9 mouse cellular contexts compared by ENCODE assay signal in the genomic region with DNA sequence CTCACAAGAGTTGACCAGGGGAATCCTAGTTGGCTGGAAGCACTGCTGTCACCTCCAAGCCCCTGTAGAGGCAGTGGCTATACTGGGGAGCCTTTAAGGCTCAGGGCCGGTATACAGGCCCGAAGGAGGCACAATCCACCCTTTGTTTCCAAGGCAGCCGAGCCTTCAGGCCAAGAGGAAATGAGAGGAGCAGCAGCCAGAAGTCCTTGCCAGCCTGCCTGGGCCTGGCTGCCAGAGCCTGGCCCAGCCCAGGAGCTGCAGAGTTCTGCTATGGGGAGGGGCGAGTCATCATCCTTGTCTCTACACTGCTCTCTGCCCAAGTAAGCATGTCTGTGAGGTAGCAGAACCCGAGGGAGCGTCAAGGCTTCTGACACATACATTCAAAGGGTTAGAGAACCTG. TPM values are rescaled to one million over a fixed set of nuclear protein-coding genes. Genes with fewer than 3 reads are reported as not detected.
A peak's percentile ranks its signal among the peaks of the same experiment; 100 is the strongest.
DNase-seq lines count a peak whose midpoint lies in the region; ATAC-seq lines count a peak whose summit lies in the region.
"Had no signal": no experiment of that assay in that cellular context is flagged by ENCODE, and none has a peak within 500 bp of the region (broad histone marks: within the 10 kb centered on the region; RNA-seq: fewer than 3 reads in every experiment).

No protein-coding gene starts in this region.

- H3K27me3 ChIP-seq in neural tube, embryonic 13.5 days = no peaks in the 10 kb centered on the region
- H3K27me3 ChIP-seq in heart, embryonic 16.5 days (ENCODE audit: control insufficient read depth, insufficient read depth, low read length) = no peaks in the 10 kb centered on the region
- H3K27me3 ChIP-seq in limb, embryonic 13.5 days = no peaks in the 10 kb centered on the region

- H3K36me3 ChIP-seq in neural tube, embryonic 13.5 days = no peaks in the 10 kb centered on the region
- H3K36me3 ChIP-seq in heart, embryonic 16.5 days (ENCODE audit: control insufficient read depth, insufficient read depth) = no peaks in the 10 kb centered on the region
- no peaks in the 10 kb centered on the region for H3K36me3 ChIP-seq in limb, embryonic 13.5 days

- no peak overlapping the region for H3K9ac ChIP-seq in neural tube, embryonic 13.5 days
- H3K9ac ChIP-seq in heart, embryonic 16.5 days (ENCODE audit: low read length) = no peak overlapping the region
- no peak overlapping the region for H3K9ac ChIP-seq in limb, embryonic 13.5 days

- WGBS in neural tube, embryonic 13.5 days = 51% methylated on average over 6 of the region's 6 CpGs
- 54% methylated on average over 6 of the region's 6 CpGs for WGBS in heart, embryonic 16.5 days
- WGBS in limb, embryonic 13.5 days = 54% methylated on average over 6 of the region's 6 CpGs

- H3K9me3 ChIP-seq in neural tube, embryonic 13.5 days = no peaks in the 10 kb centered on the region
- H3K9me3 ChIP-seq in heart, embryonic 16.5 days (replicated peaks; ENCODE audit: control insufficient read depth, low read length) = no peaks in the 10 kb centered on the region
- no peaks in the 10 kb centered on the region for H3K9me3 ChIP-seq in limb, embryonic 13.5 days

- peak; percentile 65; the same call in 1 of the 2 replicates for ATAC-seq in neural tube, embryonic 13.5 days (ENCODE audit: low read depth)
- ATAC-seq in heart, embryonic 16.5 days (replicated peaks; ENCODE audit: extremely low read depth, insufficient read depth, low FRiP score) = peak; percentile 42; the same call in 1 of the 2 replicates
- peak; percentile 45; the same call in 1 of the 2 replicates for ATAC-seq in limb, embryonic 13.5 days (ENCODE audit: low FRiP score, low read depth)
- ATAC-seq in activated CD4-positive, CD25-positive, alpha-beta regulatory T cell, adult 4 months = no peak
- ATAC-seq in inflammation-experienced regulatory T-cells, adult 6 months = no peak

- peaks cover 14% of the 10 kb centered on the region for H3K4me1 ChIP-seq in neural tube, embryonic 13.5 days (replicated peaks)
- no peaks in the 10 kb centered on the region for H3K4me1 ChIP-seq in heart, embryonic 16.5 days (ENCODE audit: control insufficient read depth, insufficient read depth, low read length)
- H3K4me1 ChIP-seq in limb, embryonic 13.5 days = peaks cover 44% of the 10 kb centered on the region

- no peak overlapping the region for H3K4me3 ChIP-seq in neural tube, embryonic 13.5 days
- no peak overlapping the region for H3K4me3 ChIP-seq in heart, embryonic 16.5 days (ENCODE audit: low read length)
- no peak overlapping the region for H3K4me3 ChIP-seq in limb, embryonic 13.5 days

- peak; percentile 49 for DNase-seq in adrenal gland, adult 2 months
- DNase-seq in adrenal gland, adult 18-20 months (ENCODE audit: low spot score in 2 of 2) = no peak
- DNase-seq in neural tube, embryonic 10.5 days (ENCODE audit: extremely low spot score, low spot score) = no peak

- H3K4me2 ChIP-seq in neural tube, embryonic 13.5 days = no peak overlapping the region
- no peak overlapping the region for H3K4me2 ChIP-seq in heart, embryonic 16.5 days (ENCODE audit: low read depth, low read length)
- no peak overlapping the region; the same call in 1 of the 2 replicates for H3K4me2 ChIP-seq in limb, embryonic 13.5 days (replicated peaks)

- H3K27ac ChIP-seq in neural tube, embryonic 13.5 days (replicated peaks) = no peak overlapping the region
- H3K27ac ChIP-seq in heart, embryonic 16.5 days (ENCODE audit: low read length) = peak overlapping the region; percentile 23
- H3K27ac ChIP-seq in limb, embryonic 13.5 days = peak overlapping the region; percentile 90

RNA-seq across cellular contexts. Expression of gene Fgfrl1, which starts 22.0 kb away (rescaled TPM):
- 10 to 100 TPM; 21.5 to 48.5 TPM for total RNA-seq in adrenal gland, adult 2 months (2021)
- polyA plus RNA-seq in adrenal gland, adult 2 months (2012; rRNA removed) = 72.1 and 103 TPM in 2 replicates
- 10 to 100 TPM; 30.3 to 68.9 TPM for total RNA-seq in adrenal gland, adult 18-20 months (2021)
- polyA plus RNA-seq in neural tube, embryonic 13.5 days (2015; fragmentation: Nextera tagmentation; extraction: Ambion mirVana) = 6.9 and 7.7 TPM in 2 replicates
- polyA plus RNA-seq in heart, embryonic 16.5 days (2015; fragmentation: Nextera tagmentation; extraction: Ambion mirVana) = 6.4 and 11.4 TPM in 2 replicates
- polyA plus RNA-seq in limb, embryonic 13.5 days (2015; fragmentation: Nextera tagmentation; extraction: Ambion mirVana) = 44.8 and 52.4 TPM in 2 replicates
- not detected for polyA plus RNA-seq in activated CD4-positive, CD25-positive, alpha-beta regulatory T cell, adult 4 months (2017; shearing (Covaris generic))
- under 1 TPM in 1 of 3 experiments, not detected in 2; 0.32 TPM for polyA plus RNA-seq in inflammation-experienced regulatory T-cells, adult 6 months (2017; shearing (Covaris generic))

RNA-seq across cellular contexts. Expression of gene Slc26a1, which starts 38.8 kb away (rescaled TPM):
- under 1 TPM; 0.21 to 0.81 TPM for total RNA-seq in adrenal gland, adult 2 months (2021)
- 0.21 and 0.85 TPM in 2 replicates for polyA plus RNA-seq in adrenal gland, adult 2 months (2012; rRNA removed)
- total RNA-seq in adrenal gland, adult 18-20 months (2021) = under 1 TPM; 0.06 to 0.23 TPM
- 1.7 and 2.2 TPM in 2 replicates for polyA plus RNA-seq in neural tube, embryonic 13.5 days (2015; fragmentation: Nextera tagmentation; extraction: Ambion mirVana)
- 0.41 and 0.61 TPM in 2 replicates for polyA plus RNA-seq in heart, embryonic 16.5 days (2015; fragmentation: Nextera tagmentation; extraction: Ambion mirVana)
- polyA plus RNA-seq in limb, embryonic 13.5 days (2015; fragmentation: Nextera tagmentation; extraction: Ambion mirVana) = 1.5 and 1.8 TPM in 2 replicates
- polyA plus RNA-seq in activated CD4-positive, CD25-positive, alpha-beta regulatory T cell, adult 4 months (2017; shearing (Covaris generic)) = under 1 TPM in 1 of 2 experiments, not detected in 1; 0.31 TPM
- under 1 TPM in 2 of 3 experiments, not detected in 1; 0.16 to 0.78 TPM for polyA plus RNA-seq in inflammation-experienced regulatory T-cells, adult 6 months (2017; shearing (Covaris generic))
- polyA plus RNA-seq: large intestine, adult 2 months had no signal

RNA-seq across cellular contexts. Expression of gene Dgkq, which starts 44.7 kb away (rescaled TPM):
- 10 to 100 TPM; 13.6 to 20.7 TPM for total RNA-seq in adrenal gland, adult 2 months (2021)
- polyA plus RNA-seq in adrenal gland, adult 2 months (2012; rRNA removed) = 20.8 and 22.0 TPM in 2 replicates
- total RNA-seq in adrenal gland, adult 18-20 months (2021) = 10 to 100 TPM; 19.9 to 21.3 TPM
- 19.5 and 20.6 TPM in 2 replicates for polyA plus RNA-seq in neural tube, embryonic 13.5 days (2015; fragmentation: Nextera tagmentation; extraction: Ambion mirVana)
- 6.3 and 7.2 TPM in 2 replicates for polyA plus RNA-seq in heart, embryonic 16.5 days (2015; fragmentation: Nextera tagmentation; extraction: Ambion mirVana)
- 15.9 and 16.8 TPM in 2 replicates for polyA plus RNA-seq in limb, embryonic 13.5 days (2015; fragmentation: Nextera tagmentation; extraction: Ambion mirVana)
- 1 to 10 TPM; 4.4 to 4.5 TPM for polyA plus RNA-seq in activated CD4-positive, CD25-positive, alpha-beta regulatory T cell, adult 4 months (2017; shearing (Covaris generic))
- polyA plus RNA-seq in inflammation-experienced regulatory T-cells, adult 6 months (2017; shearing (Covaris generic)) = 1 to 10 TPM; 2.1 to 7.7 (median 4.7) TPM

RNA-seq across cellular contexts. Expression of gene Idua, which starts 54.0 kb away (rescaled TPM):
- total RNA-seq in adrenal gland, adult 2 months (2021) = 10 to 100 TPM; 15.5 to 16.3 TPM
- polyA plus RNA-seq in adrenal gland, adult 2 months (2012; rRNA removed) = 41.7 and 42.6 TPM in 2 replicates
- 10 to 100 TPM; 14.3 to 14.8 TPM for total RNA-seq in adrenal gland, adult 18-20 months (2021)
- 8.3 and 9.2 TPM in 2 replicates for polyA plus RNA-seq in neural tube, embryonic 13.5 days (2015; fragmentation: Nextera tagmentation; extraction: Ambion mirVana)
- polyA plus RNA-seq in heart, embryonic 16.5 days (2015; fragmentation: Nextera tagmentation; extraction: Ambion mirVana) = 13.9 and 15.5 TPM in 2 replicates
- 16.2 and 18.2 TPM in 2 replicates for polyA plus RNA-seq in limb, embryonic 13.5 days (2015; fragmentation: Nextera tagmentation; extraction: Ambion mirVana)
- polyA plus RNA-seq in activated CD4-positive, CD25-positive, alpha-beta regulatory T cell, adult 4 months (2017; shearing (Covaris generic)) = 1 to 10 TPM; 8.8 to 9.8 TPM
- polyA plus RNA-seq in inflammation-experienced regulatory T-cells, adult 6 months (2017; shearing (Covaris generic)) = 10 to 100 TPM; 13.1 to 17.8 (median 13.5) TPM

Comparison
In these comparisons a context has a peak if more than half of its experiments do, and no peak if none do; other contexts are left out.
1. ATAC-seq: peak in neural tube, embryonic 13.5 days (single experiment), heart, embryonic 16.5 days (single experiment) and limb, embryonic 13.5 days (single experiment); none in activated CD4-positive, CD25-positive, alpha-beta regulatory T cell, adult 4 months (single experiment) and inflammation-experienced regulatory T-cells, adult 6 months (single experiment).